ENCODE assay signal across 8 mouse cellular contexts in the genomic region with DNA sequence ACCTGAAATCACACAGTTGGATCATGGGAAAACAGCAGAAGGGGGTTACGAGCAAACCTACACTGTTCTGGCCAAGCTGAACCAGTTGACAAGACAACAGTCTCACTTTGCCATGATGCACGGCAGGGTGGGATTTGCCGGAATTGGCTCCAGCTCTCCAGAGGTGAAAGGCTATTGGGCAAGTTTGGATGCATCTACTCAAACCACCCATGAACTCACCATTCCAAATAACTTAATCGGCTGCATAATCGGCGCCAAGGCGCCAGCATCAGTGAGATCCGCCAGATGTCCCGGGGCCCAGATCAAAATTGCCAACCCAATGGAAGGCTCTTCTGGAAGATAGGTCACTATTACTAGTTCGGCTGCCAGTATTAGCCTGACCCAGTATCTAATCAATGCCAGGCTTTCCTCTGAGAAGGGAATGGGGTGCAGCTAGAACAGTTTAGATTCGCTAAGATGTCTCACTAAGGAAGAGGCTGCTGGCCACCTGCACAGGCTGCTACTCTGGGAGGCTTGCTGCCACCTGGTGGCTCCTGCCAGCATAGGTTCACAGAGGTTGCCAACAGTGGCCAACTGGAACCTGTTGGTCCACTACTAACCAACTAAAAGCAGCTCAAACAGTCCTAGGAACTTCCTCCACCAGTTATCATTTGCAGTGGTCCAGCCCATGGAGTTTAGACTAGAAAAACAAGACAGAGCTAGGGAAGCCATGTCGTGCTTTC. TPM values are rescaled to one million over a fixed set of nuclear protein-coding genes. Genes with fewer than 3 reads are reported as not detected.
A peak's percentile ranks its signal among the peaks of the same experiment; 100 is the strongest.
DNase-seq lines count a peak whose midpoint lies in the region; ATAC-seq and TF ChIP-seq lines count a peak whose summit lies in the region.

No protein-coding gene starts in this region.

- no peak overlapping the region for H3K4me2 ChIP-seq in neural tube, embryonic 14.5 days (ENCODE audit: low read depth, low read length)

- DNase-seq in right cerebral cortex, adult 18-20 months, result peak; percentile 61
- no peak for DNase-seq in right cerebral cortex, postnatal 25 days
- peak; percentile 81 for DNase-seq in brain, adult 2 months (ENCODE audit: low read depth, low spot score)
- peak; percentile 77 for DNase-seq in limb, embryonic 10.5 days (ENCODE audit: low spot score)
- peak; percentile 75 to 77 for DNase-seq in thymus, postnatal 36 days

- no peaks in the 10 kb centered on the region for H3K4me1 ChIP-seq in embryonic fibroblast, embryonic 13.5 days (ENCODE audit: control insufficient read depth, insufficient read depth, low read length)
- H3K4me1 ChIP-seq in limb, embryonic 10.5 days, result no peaks in the 10 kb centered on the region
- no peaks in the 10 kb centered on the region for H3K4me1 ChIP-seq in neural tube, embryonic 14.5 days (ENCODE audit: control insufficient read depth, insufficient read depth, low read length)

- H3K27ac ChIP-seq in embryonic fibroblast, embryonic 13.5 days (ENCODE audit: insufficient read depth, low read length), result no peak overlapping the region
- H3K27ac ChIP-seq in limb, embryonic 10.5 days, result no peak overlapping the region
- H3K27ac ChIP-seq in neural tube, embryonic 14.5 days (ENCODE audit: low read depth, low read length), result no peak overlapping the region

- WGBS in limb, embryonic 10.5 days, result 71% methylated on average over 12 of the region's 12 CpGs
- WGBS in neural tube, embryonic 14.5 days, result 76% methylated on average over 12 of the region's 12 CpGs

- no peak for TF ChIP-seq POLR2A in embryonic fibroblast, embryonic 13.5 days (IDR thresholded peaks at IDR 0.05; ENCODE audit: low read depth, low read length)

- no peaks in the 10 kb centered on the region for H3K9me3 ChIP-seq in limb, embryonic 10.5 days (replicated peaks)
- no peaks in the 10 kb centered on the region for H3K9me3 ChIP-seq in neural tube, embryonic 14.5 days (ENCODE audit: control insufficient read depth, low read length)

- H3K27me3 ChIP-seq in limb, embryonic 10.5 days (ENCODE audit: low read depth, poor library complexity, severe bottlenecking), result no peaks in the 10 kb centered on the region
- no peaks in the 10 kb centered on the region for H3K27me3 ChIP-seq in neural tube, embryonic 14.5 days (ENCODE audit: control insufficient read depth, insufficient read depth, low read length)

- H3K4me3 ChIP-seq in embryonic fibroblast, embryonic 13.5 days (ENCODE audit: insufficient read depth, low read length), result no peak overlapping the region
- no peak overlapping the region for H3K4me3 ChIP-seq in limb, embryonic 10.5 days
- no peak overlapping the region for H3K4me3 ChIP-seq in neural tube, embryonic 14.5 days (ENCODE audit: low read depth, low read length)

- peak; percentile 73; the same call in 1 of the 2 replicates for TF ChIP-seq CTCF in embryonic fibroblast, embryonic 13.5 days (IDR thresholded peaks at IDR 0.05; ENCODE audit: borderline replicate concordance, insufficient read depth, low read length)

- ATAC-seq in inflammation-experienced regulatory T-cells, adult 6 months, result peak; percentile 61
- peak; percentile 58; the same call in 1 of the 2 replicates for ATAC-seq in neural tube, embryonic 14.5 days (ENCODE audit: low read depth)

- H3K9ac ChIP-seq in neural tube, embryonic 14.5 days (replicated peaks; ENCODE audit: low read depth, low read length), result no peak overlapping the region

- no peaks in the 10 kb centered on the region for H3K36me3 ChIP-seq in limb, embryonic 10.5 days
- no peaks in the 10 kb centered on the region for H3K36me3 ChIP-seq in neural tube, embryonic 14.5 days (ENCODE audit: control insufficient read depth, insufficient read depth, low read length)

RNA-seq across cellular contexts. Expression of a gene that starts 19.9 kb away (rescaled TPM):
- 0.42 TPM in 1 of 2 replicates, not detected in the other for polyA plus RNA-seq in embryonic fibroblast, embryonic 13.5 days (2011; ENCODE audit: insufficient read length, low read depth, missing spikeins)
- 100 to 1,000 TPM in 2 of 3 experiments, 10 to 100 TPM in 1; 77.8 to 111 (median 105) TPM for polyA plus RNA-seq in inflammation-experienced regulatory T-cells, adult 6 months (2017; shearing (Covaris generic))
- 2.3 and 2.6 TPM in 2 replicates for polyA plus RNA-seq in limb, embryonic 10.5 days (2016; fragmentation: Nextera tagmentation; extraction: Ambion mirVana)
- 2.3 and 5.2 TPM in 2 replicates for polyA plus RNA-seq in neural tube, embryonic 14.5 days (2014; fragmentation: Nextera tagmentation; extraction: Ambion mirVana)

Comparison
In these comparisons a context has a peak if more than half of its experiments do, and no peak if none do; other contexts are left out.
1. RNA of a gene that starts 19.9 kb away (polyA plus RNA-seq): 77.8 to 111 TPM in inflammation-experienced regulatory T-cells, adult 6 months; 2.3 to 2.6 TPM in limb, embryonic 10.5 days, 2.3 to 5.2 TPM in neural tube, embryonic 14.5 days and 0.42 TPM in embryonic fibroblast, embryonic 13.5 days; every median in the first group is over 10 times any median in the second.